In genomic region chr10:70045722-70046121, GRCm38 (mm10) we compare ENCODE assay signal across 23 mouse cellular contexts.
"Had no signal": no experiment of that assay in that cellular context is flagged by ENCODE, and none has a peak within 500 bp of the region (broad histone marks: within the 10 kb centered on the region; RNA-seq: fewer than 3 reads in every experiment).

No protein-coding gene starts in this region.

- H3K4me2 ChIP-seq: heart, embryonic 13.5 days; heart, embryonic 15.5 days; hindbrain, embryonic 13.5 days; hindbrain, embryonic 15.5 days; intestine, embryonic 15.5 days; limb, embryonic 13.5 days; limb, embryonic 15.5 days; liver, embryonic 12.5 days had no signal

- H3K4me1 ChIP-seq: heart, embryonic 10.5 days; heart, embryonic 13.5 days; heart, embryonic 15.5 days; hindbrain, embryonic 13.5 days; hindbrain, embryonic 15.5 days; intestine, embryonic 15.5 days; limb, embryonic 13.5 days; limb, embryonic 15.5 days; liver, embryonic 12.5 days had no signal

- H3K36me3 ChIP-seq: heart, embryonic 10.5 days; heart, embryonic 13.5 days; heart, embryonic 15.5 days; hindbrain, embryonic 13.5 days; hindbrain, embryonic 15.5 days; intestine, embryonic 15.5 days; limb, embryonic 13.5 days; limb, embryonic 15.5 days; liver, embryonic 12.5 days had no signal

- H3K27me3 ChIP-seq: heart, embryonic 13.5 days; heart, embryonic 15.5 days; hindbrain, embryonic 13.5 days; hindbrain, embryonic 15.5 days; intestine, embryonic 15.5 days; limb, embryonic 13.5 days; limb, embryonic 15.5 days; liver, embryonic 12.5 days had no signal

- H3K4me3 ChIP-seq: heart, embryonic 10.5 days; heart, embryonic 13.5 days; heart, embryonic 15.5 days; hindbrain, embryonic 13.5 days; hindbrain, embryonic 15.5 days; intestine, embryonic 15.5 days; layer of hippocampus, adult 2 months; left cerebral cortex, adult 2 months; limb, embryonic 13.5 days; limb, embryonic 15.5 days; liver, embryonic 12.5 days had no signal

- H3K9ac ChIP-seq: heart, embryonic 13.5 days; heart, embryonic 15.5 days; hindbrain, embryonic 13.5 days; hindbrain, embryonic 15.5 days; intestine, embryonic 15.5 days; limb, embryonic 13.5 days; limb, embryonic 15.5 days; liver, embryonic 12.5 days had no signal

- H3K27ac ChIP-seq: heart, embryonic 10.5 days; heart, embryonic 13.5 days; heart, embryonic 15.5 days; hindbrain, embryonic 13.5 days; hindbrain, embryonic 15.5 days; intestine, embryonic 15.5 days; layer of hippocampus, adult 2 months; left cerebral cortex, adult 2 months; limb, embryonic 13.5 days; limb, embryonic 15.5 days; liver, embryonic 12.5 days had no signal

- ATAC-seq: inflammation-experienced regulatory T-cells, adult 6 months; intestine, embryonic 15.5 days; intestine, postnatal 0 days; liver, embryonic 12.5 days had no signal

- DNase-seq: gastrocnemius, postnatal 10 days; gastrocnemius, postnatal 25 days; heart, adult 18-20 months; heart, postnatal 14 days; heart, postnatal 36 days; kidney, adult 18-20 months; kidney, adult 8-10 months; kidney, postnatal 10 days; kidney, postnatal 25 days; kidney, postnatal 4 days had no signal

- H3K9me3 ChIP-seq: heart, embryonic 10.5 days; heart, embryonic 13.5 days; heart, embryonic 15.5 days; hindbrain, embryonic 13.5 days; hindbrain, embryonic 15.5 days; intestine, embryonic 15.5 days; limb, embryonic 13.5 days; limb, embryonic 15.5 days; liver, embryonic 12.5 days had no signal
